Mouse (Mus musculus): ENCODE measurements around the gene Ccn6.

- no peak for TF ChIP-seq EP300 (IDR thresholded peaks at IDR 0.05; ENCODE audit: low read depth)
- TF ChIP-seq CTCF (IDR thresholded peaks at IDR 0.05; ENCODE audit: low read depth): 0 out of 2 replicates have a peak, but pooled peaks have one; percentile 8
Measured at GRCm38 (mm10) chr10:39133462-39134310, 29.9 kb downstream of the Ccn6 start, which contains the start of the genes Fam229b and Tube1.

Data from liver, embryonic 14.5 days (tissue).